Mouse (Mus musculus): Measurements from ENCODE around the gene Mlip. TPM values are rescaled to one million over a fixed set of nuclear protein-coding genes. Genes with fewer than 3 reads are reported as not detected.
"Not testable (repeated sequence)": the region's sequence is repeated elsewhere in the genome, so short reads cannot be mapped to it uniquely, and the experiment has no call there.

The Mlip gene
- 100 to 1,000 TPM; 113 to 133 (median 118) TPM for total RNA-seq (2022)

GRCm38 (mm10) chr9:77352432-77353175 is at the start of gene Mlip:
Gene Mlip (minus strand): TSS chr9:77352969.
- no peak for DNase-seq (ENCODE audit: low spot score in 2 of 2)

- DNase-seq (ENCODE audit: low spot score in 2 of 2), result no peak
Observed at GRCm38 (mm10) chr9:77399801-77400200, 47.0 kb upstream of the Mlip start.

- no peak for DNase-seq (ENCODE audit: low spot score in 2 of 2)
Observed at GRCm38 (mm10) chr9:77398856-77399631, 46.3 kb upstream of the Mlip start.

DNA sequence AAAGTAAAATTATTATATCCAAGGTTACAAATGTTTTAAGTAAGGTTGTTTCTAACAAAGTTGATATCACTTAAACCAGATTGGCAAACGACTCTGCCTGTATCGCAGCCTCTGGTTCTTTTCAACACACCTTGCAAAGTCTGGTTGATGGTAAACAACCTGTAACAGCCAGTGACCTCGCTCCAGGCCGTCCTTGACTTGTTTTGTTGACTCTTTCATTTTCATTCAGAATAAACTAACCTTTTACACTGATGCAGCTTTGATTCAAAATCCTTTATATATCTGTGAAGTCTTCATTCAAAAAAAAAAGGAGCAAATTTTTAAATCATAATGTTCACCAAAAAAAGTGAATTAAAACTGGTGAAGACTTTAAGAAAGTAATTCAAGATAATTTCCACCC is 44.3 kb upstream of the Mlip start:
- DNase-seq (ENCODE audit: low spot score in 2 of 2), result no peak

DNA sequence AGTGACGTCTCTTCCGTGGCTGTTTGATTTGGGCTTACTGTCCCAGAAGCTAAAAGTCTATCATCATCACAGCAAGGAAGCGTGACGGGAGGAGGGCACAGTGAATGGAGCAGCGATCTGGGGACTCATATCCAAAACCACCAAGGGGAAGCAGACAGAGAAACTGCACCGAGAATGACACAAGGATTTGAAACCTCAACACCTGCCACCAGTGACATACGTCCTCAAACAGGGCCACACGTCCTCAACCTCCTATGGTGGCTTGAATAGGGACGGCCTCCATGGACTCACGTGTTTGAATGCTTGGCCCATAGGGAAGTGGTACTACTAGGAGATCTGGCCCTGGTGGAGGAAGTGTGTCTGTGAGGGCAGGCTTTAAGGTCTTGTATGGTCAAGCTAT is 38.5 kb upstream of the Mlip start:
- no peak for DNase-seq (ENCODE audit: low spot score in 2 of 2)

DNA sequence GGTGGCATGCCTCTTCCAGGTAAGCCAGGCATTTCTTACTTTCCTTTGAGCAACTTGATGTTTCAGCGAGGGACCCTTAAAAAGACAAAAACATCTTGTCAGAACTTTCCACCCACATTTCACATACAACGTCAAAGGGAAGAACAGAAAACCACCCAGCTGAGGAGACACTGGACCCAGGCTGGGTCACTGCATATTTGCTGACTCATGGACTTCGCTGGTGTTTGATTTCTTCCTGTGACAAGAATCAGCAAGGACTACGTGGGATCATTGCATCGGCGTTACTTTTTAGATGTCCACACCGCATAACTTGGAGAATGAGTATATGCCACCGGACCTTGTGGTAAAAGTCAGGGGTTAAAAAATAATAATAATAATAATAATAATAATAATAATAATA is 36.2 kb upstream of the Mlip start:
- no peak for DNase-seq (ENCODE audit: low spot score in 2 of 2)

DNA sequence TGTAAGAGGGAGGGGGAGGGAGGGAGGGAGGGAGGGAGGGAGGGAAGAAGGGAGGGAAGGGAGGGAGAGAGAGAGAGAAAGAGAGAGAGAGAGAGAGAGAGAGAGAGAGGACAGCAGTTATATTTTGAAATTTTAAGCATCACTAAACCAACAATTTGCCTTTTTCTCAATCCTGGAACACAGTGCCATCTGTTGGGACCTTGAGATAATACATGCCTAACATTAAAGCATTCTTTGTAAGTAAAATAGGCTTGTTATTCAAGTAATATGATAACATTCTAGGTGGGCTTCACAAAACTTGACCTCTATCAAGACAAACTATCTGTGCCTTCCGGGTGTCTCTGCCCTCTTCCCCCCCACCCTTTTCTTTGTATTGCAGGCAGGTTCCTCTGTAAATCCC is 34.0 kb upstream of the Mlip start:
- DNase-seq (ENCODE audit: low spot score in 2 of 2), result no peak

DNA sequence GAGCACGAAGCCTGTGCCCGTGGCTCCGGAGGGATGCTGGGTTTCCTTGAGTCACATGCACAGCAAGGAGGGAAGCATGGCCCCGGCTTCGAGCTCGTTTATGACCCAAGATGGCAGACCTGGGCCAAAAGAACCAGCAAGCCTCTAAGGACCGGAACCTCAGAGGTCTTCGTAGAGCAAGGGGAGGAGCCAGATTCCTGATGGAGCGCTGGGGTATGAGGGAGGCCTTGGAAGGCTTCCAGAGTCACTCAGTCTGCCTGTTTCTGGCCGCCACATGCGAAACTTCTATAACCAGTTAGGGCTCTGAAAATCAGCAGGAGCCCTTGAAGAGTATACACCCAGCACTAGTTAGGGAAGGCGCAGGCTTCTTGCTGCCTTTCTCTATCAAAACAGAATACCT is 32.8 kb upstream of the Mlip start:
- no peak for DNase-seq (ENCODE audit: low spot score in 2 of 2)

DNA sequence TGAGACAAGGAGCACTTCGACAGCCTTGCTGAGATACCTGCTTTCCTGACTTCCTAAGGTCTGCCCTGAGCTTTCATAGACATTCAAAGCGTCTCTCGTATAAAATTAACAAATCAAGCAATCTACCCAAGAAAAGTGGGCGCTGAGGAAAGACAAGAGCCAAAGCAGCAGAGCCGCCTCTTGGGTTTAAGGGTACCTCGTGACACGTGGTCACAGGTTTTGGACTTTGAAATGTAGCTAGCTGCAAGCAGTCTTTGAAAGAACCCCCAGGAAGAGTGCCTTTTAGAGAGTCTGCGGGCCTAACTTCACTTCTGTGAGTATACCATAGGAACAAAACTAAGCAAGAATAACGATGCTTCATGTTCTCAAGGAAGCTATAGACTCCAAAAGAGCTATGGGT is 31.9 kb upstream of the Mlip start:
- DNase-seq (ENCODE audit: low spot score in 2 of 2), result no peak

DNA sequence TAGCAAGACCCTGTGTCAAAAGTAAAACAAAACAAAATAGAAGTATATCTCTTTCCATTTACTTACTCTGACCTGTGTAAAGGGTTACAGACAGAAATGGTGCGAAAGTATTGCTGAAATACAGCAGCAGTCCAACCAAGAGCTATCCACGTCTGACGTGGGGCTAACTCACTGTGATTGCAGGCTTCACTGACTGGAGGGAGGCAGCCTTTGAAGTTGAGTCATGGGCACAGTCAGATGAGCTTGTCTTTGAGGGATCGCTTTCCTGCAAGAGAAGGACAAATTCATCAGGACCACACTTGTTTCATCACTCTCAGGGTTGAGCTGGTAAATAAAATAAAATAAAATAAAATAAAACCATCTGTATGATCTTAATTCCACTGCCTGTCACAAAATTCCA is 31.2 kb upstream of the Mlip start:
- DNase-seq (ENCODE audit: low spot score in 2 of 2), result no peak

DNA sequence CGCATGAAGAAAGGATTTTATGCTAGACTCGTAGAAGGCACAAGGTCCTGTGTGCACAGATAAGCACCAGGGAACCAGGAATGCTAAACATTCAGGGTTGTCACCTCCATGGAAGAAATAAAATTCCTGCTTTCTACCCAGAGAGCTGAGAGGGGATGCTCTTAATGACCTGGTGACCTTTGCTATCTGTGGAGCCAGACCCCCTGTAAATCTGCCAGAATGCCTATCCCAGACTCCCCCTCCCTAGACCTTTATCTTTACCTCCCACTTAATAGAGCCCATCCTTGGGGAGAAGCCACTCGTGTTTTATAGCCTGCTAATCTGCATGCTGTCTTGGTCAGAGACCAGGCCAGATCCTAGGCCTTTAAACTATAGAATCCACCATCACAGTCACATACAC is 29.7 kb upstream of the Mlip start:
- DNase-seq (ENCODE audit: low spot score in 2 of 2), result no peak

DNA sequence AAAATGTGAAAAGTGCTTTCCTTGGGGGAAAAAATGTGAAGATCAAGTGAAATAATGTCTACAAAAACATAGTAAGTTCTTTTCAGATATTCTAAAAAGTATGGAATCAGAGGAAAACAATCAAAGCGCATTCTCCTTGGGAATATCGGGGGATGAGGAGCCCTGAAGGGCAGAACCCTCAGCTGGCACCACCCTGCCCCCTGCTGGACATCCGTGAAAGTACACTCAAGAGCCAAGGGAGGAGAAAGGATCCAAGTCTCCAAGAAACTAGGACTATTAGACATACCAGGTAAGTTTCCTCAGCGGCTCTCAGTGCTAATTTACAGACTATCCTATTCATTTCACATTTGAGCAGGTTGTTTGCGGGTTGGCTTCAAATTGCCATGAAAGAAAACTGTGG is 28.8 kb upstream of the Mlip start:
- peak in 1 of 2 experiments; percentile 82 for DNase-seq (ENCODE audit: low spot score in 2 of 2)

DNA sequence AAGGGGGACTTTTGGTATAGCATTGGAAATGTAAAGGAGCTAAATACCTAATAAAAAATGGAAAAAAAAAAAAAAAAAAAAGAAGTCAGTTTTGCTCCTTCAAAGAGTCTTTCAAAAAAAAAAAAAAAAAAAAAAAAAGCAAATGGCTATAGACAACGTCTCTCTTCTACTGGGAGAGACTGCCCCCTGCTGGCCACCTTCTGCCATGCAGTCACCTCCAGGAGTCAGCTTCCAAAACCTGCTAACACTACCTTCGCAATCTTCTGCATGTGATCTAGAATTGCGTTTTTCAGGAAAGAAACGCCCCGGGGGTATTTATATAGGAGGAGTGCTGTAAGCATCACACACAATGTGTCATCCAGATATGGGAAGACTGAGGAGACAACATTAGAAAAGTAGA is 26.9 kb upstream of the Mlip start:
- DNase-seq (ENCODE audit: low spot score in 2 of 2), result peak; percentile 19 to 75

- no peak for DNase-seq (ENCODE audit: low spot score in 2 of 2)
Observed at GRCm38 (mm10) chr9:77377696-77378095, 24.9 kb upstream of the Mlip start.

DNA sequence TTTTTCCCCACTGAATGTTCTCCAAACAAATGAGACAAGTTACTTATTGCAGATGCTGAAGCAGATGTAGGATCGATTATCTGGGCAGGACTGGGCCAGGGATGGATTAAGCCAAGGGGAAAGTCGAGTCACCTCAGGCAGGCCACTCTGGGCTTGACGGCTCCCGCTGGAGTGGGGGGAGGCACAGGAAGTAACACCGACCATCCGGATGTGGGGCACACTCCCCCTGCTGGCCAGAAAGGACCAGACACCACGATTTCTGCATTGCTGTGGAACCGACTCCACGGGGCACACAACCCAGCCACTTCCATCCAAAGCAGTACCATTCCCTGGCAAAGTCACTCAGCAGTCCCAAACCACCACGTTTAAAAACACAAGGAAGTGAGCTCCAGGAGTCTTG is 24.3 kb upstream of the Mlip start:
- peak; percentile 22 to 28 for DNase-seq (ENCODE audit: low spot score in 2 of 2)

DNA sequence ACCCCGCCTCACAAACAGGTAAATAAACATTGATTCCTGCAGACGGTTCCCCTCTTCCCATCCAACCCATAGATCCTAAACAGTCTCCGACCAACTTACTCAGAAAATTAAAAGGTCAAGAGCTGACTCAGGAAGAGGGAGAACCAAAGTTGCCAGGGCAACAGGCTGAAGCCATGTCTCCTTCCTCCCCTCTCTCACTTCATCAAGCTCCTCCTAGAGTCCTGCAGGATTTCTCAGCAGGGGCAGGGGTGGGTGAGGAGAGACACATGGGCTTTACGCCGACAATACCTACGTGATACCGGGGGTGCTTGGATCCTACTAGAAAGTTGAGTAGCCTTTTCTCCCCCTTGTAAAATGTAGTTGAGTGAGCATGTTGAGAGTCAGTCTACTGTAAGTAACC is 23.8 kb upstream of the Mlip start:
- no peak for DNase-seq (ENCODE audit: low spot score in 2 of 2)

GRCm38 (mm10) chr9:77370706-77371105 is 17.9 kb upstream of the Mlip start:
- DNase-seq (ENCODE audit: low spot score in 2 of 2), result no peak

GRCm38 (mm10) chr9:77369262-77369661 is 16.5 kb upstream of the Mlip start:
- DNase-seq (ENCODE audit: low spot score in 2 of 2), result no peak

DNA sequence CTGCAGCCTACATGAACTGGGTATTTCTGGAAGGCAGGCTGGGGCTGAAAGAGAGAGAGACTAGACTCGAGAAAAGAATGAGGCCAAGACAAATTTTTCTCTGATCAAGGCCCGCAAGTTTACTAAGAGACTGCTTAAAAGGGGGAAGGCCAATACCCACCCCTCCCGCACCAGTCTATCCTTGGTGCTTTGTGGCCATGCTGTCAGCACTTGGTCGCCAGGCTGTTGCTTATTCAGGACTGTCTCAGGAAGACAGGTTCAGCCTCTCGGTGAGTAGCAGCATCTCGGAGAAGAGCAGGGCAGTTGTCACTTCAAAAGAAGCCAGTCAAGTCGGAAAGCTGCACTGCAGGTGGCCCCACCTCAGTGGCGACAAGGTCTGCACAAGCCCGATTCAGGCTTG is 11.9 kb upstream of the Mlip start:
- not testable (repeated sequence) for DNase-seq (ENCODE audit: low spot score in 2 of 2)

GRCm38 (mm10) chr9:77362906-77363305 is 10.1 kb upstream of the Mlip start:
- no peak for DNase-seq (ENCODE audit: low spot score in 2 of 2)

- DNase-seq (ENCODE audit: low spot score in 2 of 2), result no peak
Observed at GRCm38 (mm10) chr9:77360654-77361053, 7.9 kb upstream of the Mlip start.

GRCm38 (mm10) chr9:77359278-77359973 is 6.7 kb upstream of the Mlip start:
- DNase-seq (ENCODE audit: low spot score in 2 of 2), result no peak

Measured in left cerebral cortex, adult 8-10 months (tissue).